Mouse (Mus musculus) ES-CJ7 (cell line): ENCODE measurements around the gene Nt5c1a.
A peak's percentile ranks its signal among the peaks of the same experiment; 100 is the strongest.
"Not testable (repeated sequence)": the region's sequence is repeated elsewhere in the genome, so short reads cannot be mapped to it uniquely, and the experiment has no call there.

Experiments used
- DNase-seq: peaks from one replicate; pipeline ENCODE4 v3.0.0; 2011; ENCODE audit warnings: low read depth, low spot score

Nt5c1a gene

DNA sequence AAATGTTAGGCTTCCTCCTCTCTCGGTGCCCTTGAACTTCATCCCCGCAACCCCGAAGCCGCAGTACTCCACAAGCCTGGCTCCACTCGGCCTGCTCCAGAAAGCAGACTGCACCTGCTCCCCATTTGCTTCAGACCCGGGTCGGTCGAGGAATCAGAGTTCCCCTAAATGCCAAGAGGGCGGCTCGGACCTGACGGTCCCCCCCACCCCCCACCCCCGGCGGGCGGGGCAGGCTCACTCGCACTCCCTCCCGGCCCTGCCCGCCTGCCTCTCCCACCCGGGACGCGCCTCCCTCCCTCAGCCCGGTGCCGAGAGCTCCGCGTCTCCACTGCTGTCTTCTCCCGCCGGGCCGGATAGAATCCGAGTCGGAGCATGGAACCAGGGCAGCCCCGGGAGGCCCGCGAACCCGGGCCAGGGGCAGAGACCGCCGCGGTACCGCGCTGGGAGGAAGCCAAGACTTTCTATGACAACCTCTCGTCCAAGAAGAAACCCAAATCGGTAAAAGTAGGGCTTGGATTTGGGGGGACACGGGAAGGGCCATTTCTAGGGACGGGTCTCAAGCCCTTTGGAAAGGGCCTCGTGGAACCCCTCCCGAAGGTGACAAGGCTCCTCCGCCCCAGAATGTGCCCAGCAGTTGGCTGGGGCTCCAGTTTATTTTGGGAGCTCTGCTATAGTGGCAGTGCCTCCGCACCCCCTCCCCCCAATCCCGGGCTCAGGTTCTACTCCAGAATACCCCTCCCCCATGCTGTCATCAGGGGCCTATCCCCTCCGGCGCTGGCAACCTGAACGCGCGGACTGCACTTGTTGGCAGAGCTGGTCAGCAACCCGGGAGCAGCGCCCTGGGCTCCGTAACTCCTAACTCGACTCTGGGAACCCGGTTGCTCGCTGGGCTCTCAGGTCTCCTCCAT is at the start of gene Nt5c1a:
Gene Nt5c1a (plus strand): TSS at position 319 of the 908 bp plus-strand sequence.
- DNase-seq: peak; percentile 13

DNA sequence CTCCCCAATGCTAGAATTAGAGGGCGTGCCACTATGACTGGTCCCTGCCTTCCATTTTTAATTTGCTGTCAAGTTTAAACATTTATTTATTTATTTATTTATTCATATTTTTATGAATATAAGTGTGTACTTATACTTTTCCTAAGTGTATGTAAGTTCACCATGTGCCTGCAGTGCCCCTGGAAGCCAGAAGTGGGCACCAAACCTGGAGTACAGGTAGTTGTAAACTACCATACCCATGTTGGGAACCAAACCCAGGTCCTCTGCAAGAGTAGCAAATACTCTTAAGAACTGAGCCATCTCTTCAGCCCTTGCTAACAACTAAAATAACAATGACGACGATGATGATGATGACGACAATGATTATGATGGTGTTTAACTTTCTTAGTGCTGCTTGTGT is 49.3 kb upstream of the Nt5c1a start:
- peak; percentile 31 for DNase-seq

DNA sequence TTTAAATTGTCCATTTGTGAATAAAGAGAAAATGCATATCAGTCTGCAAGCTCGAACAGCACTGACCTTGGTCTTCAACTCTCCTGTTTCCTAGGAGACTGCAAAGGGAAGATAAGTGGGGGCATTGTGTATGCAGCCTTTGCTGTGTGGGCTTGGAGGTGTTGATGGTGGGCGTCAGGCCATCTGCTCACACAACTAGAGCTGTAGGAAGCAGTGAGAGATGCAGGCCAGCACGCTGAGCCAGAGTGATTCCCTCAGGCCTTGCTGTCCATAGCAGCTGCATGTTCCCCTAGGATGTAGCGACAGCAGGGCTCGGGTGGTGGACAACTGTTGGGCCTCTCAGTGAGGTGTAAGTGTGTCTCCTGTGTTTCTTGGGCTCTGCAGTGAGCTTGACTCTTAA is 48.3 kb upstream of the Nt5c1a start:
- no peak for DNase-seq

DNA sequence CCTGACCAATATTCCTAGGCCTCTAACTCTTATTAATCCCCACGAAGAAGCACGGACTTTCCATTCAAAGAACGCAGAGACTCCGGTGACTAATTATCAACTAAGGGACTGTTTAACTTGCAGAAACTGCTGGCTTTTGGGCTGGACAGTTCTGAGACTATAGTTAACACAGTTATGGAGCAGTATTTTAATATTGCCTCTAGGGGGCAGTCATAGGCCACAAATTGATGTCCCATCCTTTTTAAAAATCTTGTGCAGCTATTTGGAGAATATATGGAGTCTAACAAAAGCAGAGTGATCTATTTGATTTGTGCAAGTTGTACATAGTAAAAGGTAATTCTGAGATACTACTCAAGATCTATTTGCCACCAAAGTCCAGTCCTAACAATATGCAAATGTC is 46.3 kb upstream of the Nt5c1a start:
- peak; percentile 21 for DNase-seq

DNA sequence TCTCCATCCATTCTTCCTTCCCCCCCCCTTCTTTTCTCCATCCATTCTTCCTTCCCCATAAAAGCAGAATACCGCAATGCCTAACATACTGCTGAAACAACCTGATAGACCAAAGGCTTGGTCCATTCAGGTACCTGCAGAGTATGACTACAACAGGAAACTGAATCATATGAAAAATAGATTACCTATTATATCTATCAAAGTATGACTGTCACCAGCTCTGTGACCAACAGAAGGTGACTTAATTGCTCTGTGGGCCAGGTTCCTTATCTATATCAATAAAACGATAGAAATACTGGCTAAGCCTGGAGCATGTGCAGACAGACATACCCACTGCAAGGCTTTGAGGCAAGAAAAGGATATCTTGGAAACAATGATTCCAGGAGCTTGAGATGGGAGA is 45.9 kb upstream of the Nt5c1a start:
- DNase-seq: no peak

DNA sequence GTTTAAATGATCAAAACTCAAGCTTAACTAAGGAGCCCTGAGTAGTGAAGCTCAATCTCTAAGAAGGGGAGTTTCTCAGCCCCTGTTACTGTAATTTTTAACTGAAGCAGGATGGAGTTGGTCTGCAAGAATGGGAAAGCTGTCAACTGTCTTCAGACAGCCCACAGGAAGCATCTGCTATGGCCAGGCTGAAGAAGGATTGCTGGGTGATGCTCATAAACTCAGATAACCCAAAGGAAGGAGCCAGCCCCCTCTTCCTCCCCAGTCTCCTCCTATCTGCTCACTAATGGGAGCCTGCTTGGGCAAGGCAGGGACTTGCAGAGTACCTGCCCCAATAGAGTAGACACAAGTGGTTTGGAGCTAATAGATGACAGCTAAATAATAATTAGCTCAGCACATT is 45.5 kb upstream of the Nt5c1a start:
- DNase-seq: no peak

DNA sequence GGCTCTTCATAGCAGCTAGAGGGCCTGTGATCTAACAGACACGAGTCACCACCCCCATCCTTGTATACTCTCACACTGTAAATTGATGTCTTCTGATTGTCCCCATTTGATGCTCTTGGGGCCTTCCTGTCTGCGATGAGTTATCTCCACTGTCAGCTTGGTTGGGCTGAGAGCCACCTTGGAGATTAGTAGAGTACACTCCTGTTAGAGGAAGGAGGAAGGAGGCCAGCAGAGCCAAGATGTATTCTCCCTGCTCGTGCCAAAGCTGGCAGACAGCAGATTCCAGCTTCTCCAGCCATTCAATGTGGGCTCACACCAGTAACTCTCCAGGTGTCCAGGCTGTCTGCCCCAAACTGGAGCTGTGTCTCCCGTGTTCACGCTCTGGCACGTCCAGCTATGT is 40.7 kb upstream of the Nt5c1a start:
- DNase-seq: no peak

DNA sequence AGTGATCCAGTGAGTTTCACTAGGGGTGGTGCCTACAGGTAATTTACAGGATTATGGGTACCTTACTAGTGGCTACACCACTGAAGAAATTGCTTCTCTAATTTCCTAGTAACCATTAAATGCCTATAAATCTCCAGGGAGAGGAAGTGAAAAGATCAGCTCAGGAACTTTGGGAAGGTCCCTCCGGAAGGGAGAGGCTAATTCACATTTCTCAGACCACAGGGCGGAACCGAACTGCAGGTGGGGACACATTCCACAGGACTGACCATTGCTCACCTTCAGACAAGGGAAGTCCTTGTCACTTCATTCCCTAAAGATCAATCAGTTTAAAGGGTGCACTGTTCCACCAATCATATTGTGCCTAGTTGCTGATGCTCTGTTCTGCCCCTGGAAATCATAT is 40.1 kb upstream of the Nt5c1a start:
- DNase-seq: not testable (repeated sequence)

DNA sequence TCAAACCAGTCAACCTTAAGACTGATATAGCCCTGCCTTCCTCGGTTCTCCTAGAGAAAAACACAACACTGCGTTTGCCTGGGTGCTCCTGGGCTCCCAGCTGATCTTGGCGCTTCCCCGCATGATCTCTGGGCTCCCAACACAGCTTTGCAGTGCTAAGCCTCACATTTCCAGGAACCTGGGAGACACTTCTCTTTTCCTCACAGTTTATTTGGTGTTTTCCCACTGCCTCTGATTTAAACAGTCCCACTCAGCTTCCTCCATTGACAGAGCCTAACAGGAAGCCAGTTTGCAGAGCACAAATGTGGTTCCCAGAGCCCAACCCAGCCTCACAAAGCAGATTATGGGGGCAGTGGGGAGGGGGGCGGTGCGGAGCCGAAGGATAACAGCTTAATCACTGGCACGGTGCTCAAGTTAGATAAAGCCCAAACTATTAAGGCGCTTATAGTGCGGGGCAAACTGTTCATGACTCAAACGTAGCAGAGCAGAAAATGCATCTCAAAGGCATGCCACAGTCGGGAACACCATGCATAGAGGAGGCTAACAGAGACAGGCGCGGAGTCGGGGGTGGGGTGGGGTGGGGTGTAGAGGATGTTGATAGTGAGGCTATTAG is 38.9 kb upstream of the Nt5c1a start:
- no peak for DNase-seq

DNA sequence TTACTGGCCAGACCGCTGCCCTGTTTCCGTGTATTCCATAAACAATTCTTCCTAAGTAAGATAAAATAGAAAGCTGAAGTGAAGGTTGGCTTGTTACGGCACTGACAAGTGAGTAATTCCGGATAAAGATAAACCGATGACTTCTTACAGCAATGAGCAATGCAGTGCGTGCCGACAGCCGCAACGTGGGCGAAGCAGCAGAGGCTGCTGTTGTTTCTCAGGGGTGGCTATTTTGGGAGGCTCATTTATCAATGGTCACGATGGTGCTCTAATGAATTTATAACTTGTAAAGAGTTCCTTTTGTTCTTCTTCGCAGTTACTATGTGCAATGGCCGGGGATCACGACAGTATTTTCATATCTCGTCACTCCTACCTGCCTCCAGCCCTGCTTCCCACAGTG is 37.1 kb upstream of the Nt5c1a start:
- DNase-seq: no peak

DNA sequence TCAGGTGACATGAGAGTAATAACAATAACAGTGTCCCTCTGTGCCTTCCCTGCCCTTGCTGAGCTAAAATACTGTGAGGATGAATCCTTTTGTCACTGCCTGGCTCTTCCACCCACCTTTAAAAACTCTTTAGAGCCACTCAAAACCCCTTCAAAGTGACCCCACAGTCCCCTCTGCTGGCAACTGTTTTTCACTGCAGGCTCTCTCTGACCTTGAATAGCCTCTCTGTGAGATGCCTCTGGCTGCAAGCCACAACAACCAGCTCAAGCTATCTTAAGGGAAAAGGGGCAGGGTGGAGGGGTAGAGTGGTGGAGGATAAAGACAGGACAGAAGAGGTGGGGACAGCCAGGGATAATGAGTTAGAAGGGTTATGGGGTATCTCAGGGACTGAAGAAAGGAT is 29.5 kb upstream of the Nt5c1a start:
- DNase-seq: peak; percentile 34

DNA sequence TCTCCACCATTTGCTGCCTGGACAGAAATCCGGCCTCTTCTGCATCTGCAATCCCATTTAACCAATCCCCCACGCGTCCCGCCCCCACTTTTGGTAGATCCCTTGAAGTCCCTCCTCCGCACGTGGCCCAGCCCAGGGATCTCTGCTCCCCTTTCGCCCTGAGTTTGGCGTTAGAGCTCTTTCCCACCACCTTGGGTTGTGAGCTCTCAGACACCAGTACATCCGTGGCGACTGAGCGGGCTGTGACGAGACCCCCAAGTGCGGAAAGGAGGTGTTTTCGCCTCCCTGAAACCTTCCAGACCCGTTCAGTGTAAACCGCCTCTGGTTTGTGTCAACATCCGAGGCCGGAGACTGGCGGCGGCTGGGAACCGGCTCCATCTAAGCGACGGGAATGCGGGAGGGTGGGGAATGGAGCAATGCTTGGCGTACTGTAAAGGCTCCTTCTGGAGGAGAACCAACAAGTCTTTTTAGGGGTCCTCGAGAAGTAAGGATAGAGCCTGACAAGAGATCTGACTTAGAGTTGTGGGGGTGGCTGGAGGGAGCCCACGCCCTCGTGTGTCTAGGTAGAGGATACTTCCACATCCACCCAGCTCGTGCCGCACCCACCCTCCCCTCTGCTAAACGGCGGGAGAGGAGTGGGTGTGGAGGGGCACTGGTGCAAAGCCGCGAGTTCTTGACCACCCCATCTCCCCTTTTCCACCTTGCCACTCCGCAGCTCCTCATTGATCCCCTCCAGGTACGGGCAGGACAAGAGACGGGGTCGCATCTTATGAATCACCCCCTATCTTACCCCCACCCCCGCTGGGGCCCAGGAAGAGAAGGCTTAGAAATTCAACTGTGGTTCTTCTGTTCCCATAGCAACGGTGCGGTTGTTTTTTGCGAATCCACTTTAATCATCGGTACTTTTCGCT is 18.7 kb upstream of the Nt5c1a start, which contains the start of gene Hpcal4:
Gene Hpcal4 (plus strand): TSS at position 900 of the 911 bp plus-strand sequence.
- peak; percentile 67 for DNase-seq

DNA sequence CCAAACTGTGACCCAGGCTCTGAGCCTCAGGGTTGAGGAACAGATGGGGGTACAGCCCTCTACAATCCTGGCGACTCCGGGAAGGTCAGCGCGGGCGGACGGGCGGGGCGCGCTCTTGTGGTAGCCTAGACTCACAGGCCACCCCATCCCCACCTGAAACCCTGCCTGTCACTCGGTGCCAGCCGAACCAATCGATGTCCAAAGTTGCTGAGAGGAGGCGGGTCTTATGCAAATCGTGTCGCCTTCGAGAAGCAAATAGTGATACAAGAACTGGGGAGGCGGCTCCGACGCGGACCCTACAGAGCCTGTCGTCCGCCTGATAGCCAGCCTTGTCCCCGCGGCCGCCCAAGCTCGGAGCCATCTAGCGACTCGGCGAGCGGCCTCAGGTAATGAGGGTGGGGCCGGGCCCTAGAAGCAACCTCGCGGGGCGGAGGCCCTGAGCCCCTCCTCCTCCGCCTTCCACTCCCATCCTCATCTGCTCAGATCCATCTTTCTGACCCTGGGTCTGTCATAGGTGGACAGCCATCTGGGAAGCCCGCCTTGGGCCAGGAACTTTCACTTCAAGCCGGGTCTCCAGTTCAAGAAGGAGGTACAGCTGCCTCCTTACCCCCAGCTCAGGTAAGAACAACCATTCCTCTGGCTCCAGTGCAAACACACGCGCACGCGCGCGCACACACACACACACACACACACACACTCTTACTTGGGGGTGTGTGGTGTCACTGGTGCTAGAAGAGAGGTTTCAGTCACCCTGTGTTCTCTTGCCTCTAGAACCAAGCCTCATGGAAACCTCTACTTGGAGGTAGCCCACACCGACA is 17.9 kb upstream of the Nt5c1a start:
- DNase-seq: peak; percentile 85

DNA sequence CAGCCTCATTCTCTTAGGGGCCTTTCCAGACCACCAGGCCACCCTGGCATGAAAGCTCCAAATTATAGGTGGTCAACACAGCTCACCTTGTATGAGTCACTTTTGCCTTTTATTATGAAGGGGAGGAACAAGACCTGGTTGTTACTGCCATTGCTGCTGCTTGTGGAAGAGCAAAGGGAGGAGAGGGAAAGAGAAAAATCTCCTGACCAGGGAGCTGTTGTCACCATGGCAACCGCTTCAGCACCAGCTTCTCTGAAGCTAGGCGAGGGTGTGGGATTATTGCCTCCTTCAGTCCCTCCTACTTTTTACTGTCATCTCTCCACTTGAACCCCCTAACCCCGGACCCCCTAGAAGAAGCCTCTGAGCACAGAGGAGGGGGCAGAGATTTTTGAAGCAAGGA is 16.5 kb upstream of the Nt5c1a start:
- DNase-seq: no peak

DNA sequence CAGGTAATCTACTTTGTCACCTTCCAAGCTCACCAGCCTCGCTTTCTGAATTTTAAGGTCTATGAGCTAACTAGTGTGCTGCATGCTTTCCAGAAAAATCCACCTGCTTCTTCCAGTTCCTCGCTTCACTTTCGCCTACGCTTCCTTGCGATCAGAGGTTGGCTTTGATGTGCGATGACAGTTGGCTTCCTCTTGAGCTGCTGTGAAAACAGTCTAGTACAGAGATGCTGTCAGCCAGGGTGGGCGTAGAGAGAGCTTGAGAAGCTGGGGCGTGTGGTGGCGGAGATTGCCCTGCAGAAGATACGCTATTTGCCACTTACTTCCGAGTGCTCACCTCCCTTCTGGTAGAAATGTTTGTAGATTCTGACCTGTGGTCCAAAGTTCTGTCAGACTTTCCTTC is 9.0 kb upstream of the Nt5c1a start:
- DNase-seq: no peak

DNA sequence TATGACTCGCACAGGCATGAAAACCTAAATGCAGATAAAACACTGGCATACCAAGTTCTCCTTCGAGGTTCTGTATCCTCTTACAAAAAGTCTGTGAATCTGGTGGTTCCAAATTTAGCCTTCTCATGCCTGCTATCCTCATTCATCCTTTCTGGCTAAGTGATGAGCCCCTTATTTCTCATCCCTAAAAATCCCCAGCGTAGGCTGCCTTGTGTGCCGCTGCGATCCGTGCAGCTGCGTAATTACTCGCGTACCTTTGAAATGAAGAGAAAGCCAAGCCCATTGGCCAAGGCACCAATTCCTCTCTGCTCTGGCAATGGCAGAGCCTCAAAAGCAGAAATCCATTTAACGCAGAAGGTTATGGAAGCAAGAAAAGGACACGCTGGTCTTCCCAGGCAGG is 7.5 kb upstream of the Nt5c1a start:
- no peak for DNase-seq

DNA sequence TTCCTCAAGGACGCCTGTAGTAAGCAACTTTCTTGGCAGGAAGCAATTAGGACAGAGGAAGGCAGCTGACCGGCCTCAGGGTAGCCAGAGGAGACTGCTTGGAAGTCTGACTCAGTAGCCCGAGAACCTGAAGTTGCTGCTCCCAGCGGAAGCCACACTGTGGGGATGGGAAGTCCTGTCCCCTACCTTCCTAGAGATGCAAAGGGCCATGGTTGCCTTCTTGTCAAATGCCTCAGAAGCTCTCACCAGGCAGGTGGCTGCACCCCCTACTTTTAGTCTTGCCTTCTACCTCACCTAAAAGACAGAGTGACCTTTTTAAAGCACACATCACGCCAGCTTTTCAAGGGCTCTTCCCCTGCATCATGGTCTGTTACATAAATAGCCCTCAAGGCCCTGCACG is 4.6 kb upstream of the Nt5c1a start:
- DNase-seq: no peak

DNA sequence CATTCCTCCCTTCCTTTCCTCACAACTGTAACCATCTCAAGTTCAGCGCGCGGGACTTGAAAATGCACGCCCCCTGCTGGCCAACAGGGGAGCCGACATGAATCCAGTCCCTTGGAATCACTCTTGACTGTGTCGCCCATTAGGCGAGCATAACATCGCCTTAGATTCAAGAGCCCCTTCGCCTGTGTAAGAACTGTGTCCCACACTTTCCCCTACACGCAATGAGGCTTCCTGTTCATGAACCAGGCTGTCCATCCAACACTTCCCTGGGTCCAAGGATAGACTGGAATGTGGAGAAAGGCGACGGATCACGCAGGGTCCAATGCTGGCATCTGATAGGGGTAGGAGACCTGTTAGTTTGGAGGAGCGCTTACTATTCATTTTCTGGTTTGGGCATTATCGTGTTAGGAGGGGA is 526 bp upstream of the Nt5c1a start:
- peak; percentile 76 for DNase-seq

DNA sequence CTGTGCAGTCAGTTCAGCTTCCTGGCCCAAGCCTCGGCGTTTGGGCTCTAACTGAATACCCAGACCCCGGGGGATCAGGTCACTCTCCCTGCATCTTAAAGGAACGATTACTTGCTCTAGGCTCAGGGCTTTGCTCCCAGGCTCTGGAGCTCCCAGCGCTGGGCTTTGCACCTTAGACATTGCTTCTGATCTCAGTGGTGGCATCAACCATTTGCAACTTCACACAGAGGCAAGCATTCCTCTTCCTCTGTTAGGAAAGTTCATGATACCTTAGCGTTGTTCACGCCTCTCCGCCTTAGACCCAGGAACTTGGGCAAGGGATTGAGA is 753 bp downstream of the Nt5c1a start:
- peak; percentile 20 for DNase-seq

DNA sequence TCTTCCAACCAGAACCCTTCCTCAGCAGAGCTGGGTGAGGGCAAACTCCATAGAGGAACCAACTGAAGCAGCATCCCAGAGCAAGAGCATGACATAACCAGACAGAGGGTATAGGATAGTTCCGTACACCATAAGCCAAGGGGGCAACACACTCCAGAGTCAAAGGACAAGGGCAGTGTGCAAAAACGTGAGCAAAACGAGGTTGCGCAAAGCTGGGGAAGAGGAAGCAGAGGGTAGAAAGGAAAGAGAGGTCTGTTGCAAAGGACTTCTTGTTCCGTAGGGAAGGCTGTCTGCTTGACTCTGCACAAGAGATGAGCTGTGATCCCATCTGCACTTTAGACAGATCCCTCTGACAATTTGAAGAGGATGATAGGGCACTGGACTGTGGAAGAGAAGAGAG is 6.0 kb downstream of the Nt5c1a start:
- DNase-seq: no peak

DNA sequence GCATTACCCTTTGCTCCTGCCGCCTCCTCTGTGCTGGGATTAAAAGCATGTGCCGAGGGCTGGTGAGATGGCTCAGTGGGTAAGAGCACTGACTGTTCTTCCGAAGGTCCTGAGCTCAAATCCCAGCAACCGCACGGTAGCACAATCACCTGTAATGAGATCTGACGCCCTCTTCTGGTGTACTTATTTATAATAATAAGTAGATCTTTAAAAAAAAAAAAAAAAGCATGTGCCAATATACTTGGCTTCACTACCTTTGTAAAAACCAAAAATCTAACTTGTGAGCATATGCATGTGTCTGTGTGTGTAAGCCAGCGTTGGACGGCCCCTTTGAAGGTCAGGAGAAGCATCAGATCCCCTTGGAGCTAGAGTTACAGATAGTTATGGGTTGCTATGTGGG is 9.7 kb downstream of the Nt5c1a start:
- no peak for DNase-seq
